Mouse (Mus musculus): ENCODE measurements around the gene Chmp3.

DNA sequence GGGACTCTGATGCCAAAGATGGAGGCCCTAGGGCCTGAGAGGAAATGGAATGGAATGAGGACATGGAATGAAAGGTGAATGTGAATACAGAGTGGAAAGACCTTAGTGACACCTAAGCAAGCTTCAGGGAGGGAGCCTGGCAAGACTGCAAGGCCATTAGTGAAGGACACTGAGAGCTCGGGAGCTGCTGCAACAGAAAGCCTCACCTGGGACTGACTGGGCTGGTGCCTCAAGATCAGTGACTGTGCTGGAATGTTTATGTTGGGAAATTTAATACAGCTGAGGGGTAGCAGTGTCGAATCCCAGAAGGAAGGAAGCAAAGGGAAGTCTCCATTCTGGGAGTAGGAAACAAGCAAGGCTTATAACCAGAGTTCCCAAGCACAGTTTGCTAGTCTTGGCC lies 25.4 kb downstream of the Chmp3 start:
- TF ChIP-seq POLR2A (IDR thresholded peaks at IDR 0.05; ENCODE audit: low read depth, low read length) (no peak), CTCF (IDR thresholded peaks at IDR 0.05; ENCODE audit: borderline replicate concordance, insufficient read depth, low read length) (no peak)

Data from embryonic fibroblast, embryonic 13.5 days (primary cell).